Mouse (Mus musculus): ENCODE measurements around the gene Mmp2. TPM values are rescaled to one million over a fixed set of nuclear protein-coding genes. Genes with fewer than 3 reads are reported as not detected.

Mmp2 gene
- polyA plus RNA-seq, 1 experiment: 39.7 TPM

GRCm38 (mm10) chr8:92834786-92835500 is 7.9 kb downstream of the Mmp2 start:
- WGBS: 79% methylated on average over 11 of the region's 11 CpGs
- no peak for DNase-seq (ENCODE audit: low read depth, low spot score)

DNA sequence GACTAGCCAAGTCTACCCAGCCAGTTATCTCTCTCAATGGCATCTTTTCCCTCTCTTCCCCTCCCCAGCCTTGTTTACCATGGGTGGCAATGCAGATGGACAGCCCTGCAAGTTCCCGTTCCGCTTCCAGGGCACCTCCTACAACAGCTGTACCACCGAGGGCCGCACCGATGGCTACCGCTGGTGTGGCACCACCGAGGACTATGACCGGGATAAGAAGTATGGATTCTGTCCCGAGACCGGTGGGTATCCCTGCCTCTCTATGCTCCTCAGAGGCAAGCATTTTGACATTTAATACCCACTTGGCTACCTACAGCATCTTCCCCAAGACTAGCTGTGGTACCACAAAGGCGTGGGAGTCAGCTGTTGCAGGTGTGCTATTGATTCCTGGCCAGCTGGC is 8.8 kb downstream of the Mmp2 start:
- 80% methylated on average over 11 of the region's 11 CpGs for WGBS
- DNase-seq (ENCODE audit: low read depth, low spot score): no peak

DNA sequence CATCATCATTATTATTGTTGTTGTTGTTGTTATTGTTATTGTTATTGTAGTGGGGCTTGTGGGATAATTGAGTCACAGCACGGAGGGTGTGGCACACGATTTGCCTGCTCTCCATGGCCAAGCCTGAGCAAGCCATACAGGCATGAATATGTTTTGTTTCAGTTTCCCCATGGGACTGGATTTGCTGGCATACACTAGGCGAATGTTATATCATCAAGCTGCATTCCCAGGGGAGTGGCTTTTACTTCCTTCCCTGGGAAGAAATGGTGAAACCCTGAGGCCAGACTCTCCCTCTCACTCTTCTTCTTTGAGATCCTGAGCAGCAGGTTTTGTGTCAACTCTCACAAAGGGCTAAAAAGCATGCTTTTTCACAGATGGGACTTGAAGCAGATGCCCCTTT is 11.5 kb downstream of the Mmp2 start:
- no peak for DNase-seq (ENCODE audit: low read depth, low spot score)
- WGBS: 24% methylated on average over 3 of the region's 3 CpGs

DNA sequence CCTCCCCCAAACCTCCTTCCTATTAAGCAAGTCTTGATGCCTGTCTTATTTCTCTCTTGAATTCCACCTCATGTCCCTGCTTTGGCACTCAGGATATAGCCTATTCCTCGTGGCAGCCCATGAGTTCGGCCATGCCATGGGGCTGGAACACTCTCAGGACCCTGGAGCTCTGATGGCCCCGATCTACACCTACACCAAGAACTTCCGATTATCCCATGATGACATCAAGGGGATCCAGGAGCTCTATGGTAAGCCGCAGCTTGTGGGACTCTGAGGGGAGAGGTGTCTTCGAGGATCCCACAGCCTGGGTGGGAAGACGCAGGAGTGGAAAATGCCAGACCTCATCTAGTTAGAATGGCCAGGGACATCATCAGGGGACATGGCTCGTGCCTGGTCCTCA is 12.1 kb downstream of the Mmp2 start:
- WGBS: 89% methylated on average over 8 of the region's 8 CpGs
- no peak for DNase-seq (ENCODE audit: low read depth, low spot score)

DNA sequence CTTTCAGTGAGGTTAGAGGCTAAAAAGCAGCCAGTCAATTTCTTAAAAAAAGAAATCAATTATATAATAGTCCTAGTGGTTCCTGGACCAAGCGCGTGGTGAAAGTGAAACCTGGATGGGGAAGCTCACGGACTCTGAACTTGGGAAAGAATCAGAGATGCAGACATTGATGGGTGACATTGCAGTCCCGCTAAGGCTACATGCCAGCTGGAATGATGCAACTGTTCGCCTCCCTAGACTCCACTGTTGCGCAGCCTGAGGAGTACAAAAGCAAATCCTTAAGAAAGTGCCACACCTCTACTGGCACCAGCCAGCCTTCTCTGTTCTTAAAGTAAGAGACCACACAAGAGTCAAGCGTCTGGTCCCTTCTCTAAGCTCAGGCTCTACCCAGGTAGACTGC is 12.8 kb downstream of the Mmp2 start:
- WGBS: 67% methylated on average over 7 of the region's 7 CpGs
- no peak for DNase-seq (ENCODE audit: low read depth, low spot score)

- WGBS: 15% methylated on average over 3 of the region's 3 CpGs
- no peak for DNase-seq (ENCODE audit: low read depth, low spot score)
These were observed 19.6 kb downstream of the Mmp2 start for GRCm38 (mm10) chr8:92846684-92847083.

DNA sequence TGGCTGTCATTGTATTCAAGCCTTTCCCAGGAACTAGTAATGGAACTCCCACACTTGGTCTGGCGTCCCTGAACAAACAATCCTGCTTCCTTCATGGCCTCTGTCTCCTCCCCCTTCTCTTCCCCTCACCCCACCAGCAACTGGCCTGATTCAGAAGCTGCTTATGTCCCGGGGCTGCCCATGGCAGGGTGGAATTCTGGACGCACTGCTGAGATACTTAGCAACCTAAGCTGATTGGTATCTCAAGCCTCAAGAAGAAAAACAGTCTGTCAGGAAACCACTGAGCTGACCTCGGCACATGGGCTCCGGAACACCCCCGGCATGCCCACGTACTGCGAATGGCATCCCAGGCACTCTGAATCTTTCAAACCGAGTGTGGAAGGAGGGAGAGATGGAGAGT is 20.2 kb downstream of the Mmp2 start:
- WGBS: 40% methylated on average over 9 of the region's 9 CpGs
- no peak for DNase-seq (ENCODE audit: low read depth, low spot score)

- 47% methylated on average over 6 of the region's 6 CpGs for WGBS
- no peak for DNase-seq (ENCODE audit: low read depth, low spot score)
These were observed 22.2 kb downstream of the Mmp2 start for GRCm38 (mm10) chr8:92849261-92849660.

DNA sequence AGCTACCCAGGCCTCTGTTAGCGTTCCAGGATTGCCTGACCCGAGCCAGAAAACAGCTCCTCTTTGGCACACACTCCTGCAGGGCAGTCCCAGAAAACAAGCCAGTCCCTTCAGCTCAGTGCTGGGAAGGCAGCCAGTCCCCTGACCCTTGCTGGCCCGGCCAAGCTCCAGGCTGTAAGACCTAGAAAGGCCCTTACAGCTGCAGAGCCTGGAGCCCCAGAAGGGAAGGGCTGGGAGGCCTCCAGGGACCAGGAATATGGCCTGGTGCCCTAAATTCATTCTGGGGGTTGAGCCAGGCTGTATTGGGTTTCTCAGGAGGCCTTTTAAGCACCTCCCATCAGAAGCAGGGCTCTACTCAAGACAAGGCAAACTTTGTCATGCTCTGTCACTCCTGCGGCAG is 23.1 kb downstream of the Mmp2 start:
- WGBS: 41% methylated on average over 4 of the region's 4 CpGs
- no peak for DNase-seq (ENCODE audit: low read depth, low spot score)

DNA sequence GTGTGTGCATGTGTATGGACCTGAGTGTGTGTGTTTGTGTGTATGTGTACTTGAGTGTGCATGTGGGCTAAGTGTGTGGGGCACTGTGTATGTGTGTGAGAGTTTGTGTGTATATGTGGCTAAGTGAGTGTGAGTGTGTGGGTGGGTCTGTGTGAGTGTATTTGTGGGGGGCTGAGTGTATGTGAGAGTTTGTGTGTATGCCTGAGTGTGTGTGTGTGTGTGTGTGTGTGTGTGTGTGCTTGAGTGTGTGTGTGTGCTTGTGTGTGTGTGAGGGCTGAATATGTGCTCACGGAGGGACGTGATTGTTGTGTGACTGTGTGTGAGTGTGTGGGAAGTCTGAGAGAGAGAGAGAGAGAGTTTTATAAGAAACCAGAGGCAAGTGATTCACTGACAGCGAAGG is 24.3 kb downstream of the Mmp2 start:
- WGBS: 94% methylated on average over 3 of the region's 3 CpGs
- no peak for DNase-seq (ENCODE audit: low read depth, low spot score)

DNA sequence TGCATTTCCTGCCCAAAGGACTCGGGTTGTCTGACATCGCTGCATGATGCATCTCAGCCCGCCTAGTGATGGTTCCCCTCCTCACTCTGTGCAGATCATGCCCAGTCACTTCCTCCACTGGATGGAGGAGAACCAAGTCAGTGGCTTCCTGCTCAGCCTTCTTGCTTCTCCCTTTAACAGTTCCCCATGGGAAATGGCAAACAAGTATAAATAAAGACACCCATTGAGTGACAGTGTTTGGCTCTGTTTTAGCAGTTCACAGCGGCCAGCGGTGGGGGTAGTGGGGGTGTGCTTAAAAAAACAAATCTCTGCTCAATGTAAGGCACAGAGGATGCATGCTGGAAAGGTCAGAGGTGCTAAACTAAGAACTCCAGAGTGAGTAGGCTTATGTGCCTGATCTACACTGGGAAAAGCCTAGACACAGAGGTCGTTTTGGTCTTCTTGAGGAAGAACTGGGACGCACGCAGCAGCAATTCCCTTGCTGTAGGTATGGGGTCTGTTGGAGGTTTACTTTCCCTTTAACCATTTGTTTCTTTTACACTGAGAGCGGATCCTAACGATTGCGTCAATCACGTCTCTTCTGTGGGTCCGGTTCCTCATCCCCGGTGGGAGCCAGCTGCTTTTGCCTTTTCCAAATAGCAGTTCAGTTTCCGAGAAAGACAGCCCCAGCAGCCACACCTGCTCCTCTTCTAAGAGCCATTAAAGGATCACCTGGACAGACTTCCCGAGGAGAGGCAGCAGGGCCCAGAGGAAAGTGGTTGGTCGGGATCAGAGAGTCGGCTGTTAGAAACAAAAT is 26.3 kb downstream of the Mmp2 start:
- 20% methylated on average over 18 of the region's 18 CpGs for WGBS

GRCm38 (mm10) chr8:92854673-92855072 is 27.6 kb downstream of the Mmp2 start:
- no peak for DNase-seq (ENCODE audit: low read depth, low spot score)
- WGBS: 28% methylated on average over 3 of the region's 3 CpGs

More for the DNA sequence above, 26.3 kb downstream of the Mmp2 start:
- no peak for DNase-seq (ENCODE audit: low read depth, low spot score)

- WGBS: 2% methylated on average over 50 of the region's 50 CpGs
- peak; percentile 88 for DNase-seq (ENCODE audit: low read depth, low spot score)
These were observed 28.2 kb downstream of the Mmp2 start, which contains the start of gene Lpcat2 for GRCm38 (mm10) chr8:92855171-92855894. Gene Lpcat2 (plus strand): TSS chr8:92855339.

- no peak for DNase-seq (ENCODE audit: low read depth, low spot score)
- 65% methylated on average over 7 of the region's 7 CpGs for WGBS
These were observed 29.3 kb downstream of the Mmp2 start for GRCm38 (mm10) chr8:92856273-92856986.

DNA sequence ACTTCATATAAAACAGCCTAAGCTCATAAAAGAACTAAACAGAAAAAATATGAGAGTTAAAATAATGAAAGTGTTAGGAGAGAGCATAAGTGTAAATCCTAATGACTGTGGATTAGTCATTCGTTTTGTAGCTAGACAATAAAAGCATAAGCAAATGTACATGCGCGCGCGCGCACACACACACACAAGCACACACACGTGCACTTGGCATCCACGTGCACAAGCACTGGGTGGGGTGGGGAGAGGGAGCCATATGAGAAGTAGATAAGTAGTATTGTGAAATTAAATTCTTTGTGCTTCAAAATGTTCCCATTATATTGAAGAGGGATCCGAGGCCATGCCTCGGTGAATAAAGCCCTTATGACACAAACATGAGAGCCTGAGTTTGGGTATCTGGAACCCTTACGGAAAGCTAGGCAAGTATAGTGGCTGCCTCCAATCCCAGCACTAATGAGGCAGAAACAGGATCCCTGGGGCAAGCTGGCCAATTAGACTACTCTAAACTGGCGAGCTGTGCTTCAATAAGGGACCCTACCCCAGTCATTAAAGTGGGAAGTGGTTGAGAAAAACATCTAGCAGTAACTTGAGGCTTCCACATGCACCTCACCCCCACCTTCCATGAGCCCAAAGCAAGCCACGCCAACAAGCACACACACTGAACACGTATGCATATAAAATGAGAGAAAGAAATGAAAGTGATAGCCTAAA is 31.5 kb downstream of the Mmp2 start:
- WGBS: 85% methylated on average over 14 of the region's 14 CpGs
- DNase-seq (ENCODE audit: low read depth, low spot score): no peak

GRCm38 (mm10) chr8:92861977-92862376 is 34.9 kb downstream of the Mmp2 start:
- no peak for DNase-seq (ENCODE audit: low read depth, low spot score)
- WGBS: 95% methylated on average over 1 of the region's 1 CpGs

GRCm38 (mm10) chr8:92870281-92870680 is 43.2 kb downstream of the Mmp2 start:
- WGBS: 32% methylated on average over 7 of the region's 7 CpGs
- DNase-seq (ENCODE audit: low read depth, low spot score): no peak

DNA sequence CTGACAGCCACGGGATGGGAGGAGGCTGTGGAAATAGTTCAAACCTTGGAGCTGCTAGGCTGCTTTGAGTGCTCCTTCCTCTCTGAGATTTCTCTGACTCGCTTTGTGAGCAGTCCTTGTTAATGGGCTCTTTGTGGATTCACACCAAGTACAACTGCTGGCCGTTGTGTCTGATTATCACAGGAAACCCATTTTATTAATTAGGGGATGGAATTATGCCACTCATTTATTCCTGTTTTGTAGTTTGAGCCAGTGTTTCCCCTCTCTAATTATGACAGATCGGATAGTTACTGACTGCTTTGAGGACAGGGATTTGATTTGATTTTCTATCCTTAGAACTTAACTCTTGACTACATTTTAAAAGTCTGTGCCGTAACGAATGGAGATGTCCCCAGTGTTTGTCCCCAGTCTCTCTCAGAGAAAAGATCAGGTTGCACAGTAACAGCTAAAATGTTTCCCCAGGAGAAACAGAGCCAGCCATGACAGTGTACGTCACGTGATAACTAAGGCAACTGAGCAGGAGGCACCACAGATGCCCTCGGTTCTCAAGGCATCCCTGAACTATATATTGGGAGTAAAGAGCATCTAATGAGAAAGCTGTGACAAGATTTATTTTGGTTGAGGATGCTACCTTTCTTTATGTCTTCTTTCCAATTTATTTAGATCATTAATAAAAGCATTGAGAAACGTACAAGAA is 45.1 kb downstream of the Mmp2 start:
- 83% methylated on average over 10 of the region's 10 CpGs for WGBS

DNA sequence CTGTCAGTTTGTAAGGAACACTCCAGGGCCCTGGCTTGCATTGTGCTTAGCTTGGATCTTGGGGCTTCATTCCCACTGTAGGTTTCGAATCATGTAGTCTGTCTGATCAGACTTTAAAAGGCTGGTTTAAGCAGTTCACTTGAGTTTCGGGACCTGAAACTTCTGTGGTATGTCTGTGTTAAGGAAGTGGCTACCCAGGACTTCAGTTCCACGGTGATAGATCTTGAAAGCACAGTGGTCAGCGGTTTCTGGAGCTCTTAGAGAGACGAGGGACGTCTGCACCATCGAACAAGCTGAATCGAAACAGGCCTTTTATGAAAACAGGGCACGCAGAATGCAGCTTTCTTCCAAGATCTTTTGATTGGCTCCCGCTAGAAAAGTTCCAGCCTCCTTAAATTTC is 48.7 kb downstream of the Mmp2 start:
- WGBS: 91% methylated on average over 10 of the region's 10 CpGs
- no peak for DNase-seq (ENCODE audit: low read depth, low spot score)

More for the DNA sequence above, 45.1 kb downstream of the Mmp2 start:
- DNase-seq (ENCODE audit: low read depth, low spot score): no peak

Data from large intestine, adult 2 months (tissue).